Mouse (Mus musculus): Measurements from ENCODE around the gene Tmem9.

The Tmem9 gene

DNA sequence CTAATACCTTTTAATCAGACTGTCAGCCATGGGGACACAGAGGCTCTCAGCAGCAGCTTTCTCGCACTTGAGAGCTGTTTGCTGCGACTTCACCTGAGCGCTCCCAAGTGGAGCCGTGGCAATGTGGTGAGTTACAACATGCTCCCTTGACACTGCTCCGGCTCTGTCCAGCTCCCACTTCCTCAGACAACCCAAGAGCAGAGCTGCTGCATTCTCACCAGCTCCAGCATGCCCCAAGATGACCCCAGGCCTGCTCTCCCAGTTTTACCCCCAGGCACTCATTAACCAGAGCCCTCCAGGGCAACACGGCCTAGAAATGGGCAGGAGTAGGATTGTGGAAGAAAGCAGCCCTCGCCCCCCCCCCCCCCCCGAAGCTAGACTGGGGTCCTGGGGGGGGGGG is 23.7 kb downstream of the Tmem9 start:
- no peak for DNase-seq (ENCODE audit: low spot score)

DNA sequence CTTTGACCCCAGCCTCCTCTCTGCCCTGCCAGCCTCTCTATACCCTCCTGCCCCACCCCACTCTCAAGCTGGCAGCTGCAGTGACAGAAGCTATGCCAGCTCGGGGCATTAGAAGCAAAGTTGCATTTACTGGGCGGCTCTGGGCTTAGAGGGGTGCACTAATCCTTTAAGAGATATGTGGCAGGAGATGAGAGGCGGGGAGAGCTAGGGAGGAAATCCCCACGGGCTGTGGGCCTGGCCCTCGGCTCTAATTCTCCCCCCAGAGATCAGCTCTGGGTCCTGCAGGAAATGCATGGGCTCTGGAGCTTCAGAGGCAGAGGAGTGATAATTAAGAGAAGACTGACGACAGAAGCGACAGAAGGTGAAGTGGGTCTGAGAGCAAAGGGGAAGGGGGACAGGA is 25.0 kb downstream of the Tmem9 start:
- no peak for DNase-seq (ENCODE audit: low spot score)

DNA sequence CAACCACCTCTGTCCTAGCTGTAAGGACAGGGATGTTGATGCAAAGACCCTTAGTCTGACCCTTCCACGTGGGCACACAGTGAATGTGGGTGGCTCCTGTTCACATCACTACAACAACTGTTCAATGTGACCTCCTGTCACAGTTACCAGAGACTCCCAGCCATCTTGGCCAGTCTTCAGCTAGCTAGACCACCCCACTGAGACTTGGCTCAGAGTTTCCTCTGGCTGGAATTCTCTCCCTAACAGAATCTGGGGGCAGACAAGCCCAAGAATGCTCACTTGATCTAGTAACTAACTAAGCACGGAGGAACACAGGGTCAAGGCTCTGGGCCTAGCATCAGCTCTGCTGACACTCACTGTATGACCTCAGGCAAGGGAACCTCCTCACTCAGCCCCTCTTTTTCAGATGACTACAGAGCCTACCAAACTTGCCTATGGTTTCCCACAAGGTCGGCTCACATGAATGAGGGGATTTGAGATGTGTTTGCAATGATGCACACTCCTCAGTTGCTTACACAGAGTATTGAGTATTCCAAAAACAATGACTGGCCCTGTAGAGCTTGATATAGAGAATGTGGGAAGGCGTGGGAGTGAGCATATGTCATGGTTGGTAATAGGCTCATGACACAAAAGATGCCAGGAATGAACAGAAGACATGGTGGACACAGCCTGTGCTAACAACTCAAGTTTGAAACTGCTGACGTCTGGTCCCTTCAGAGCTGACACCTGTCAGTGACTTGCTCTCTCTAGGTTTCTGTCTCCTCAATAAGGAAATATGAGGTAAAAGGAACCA is 31.0 kb downstream of the Tmem9 start:
- no peak for DNase-seq (ENCODE audit: low spot score)

DNA sequence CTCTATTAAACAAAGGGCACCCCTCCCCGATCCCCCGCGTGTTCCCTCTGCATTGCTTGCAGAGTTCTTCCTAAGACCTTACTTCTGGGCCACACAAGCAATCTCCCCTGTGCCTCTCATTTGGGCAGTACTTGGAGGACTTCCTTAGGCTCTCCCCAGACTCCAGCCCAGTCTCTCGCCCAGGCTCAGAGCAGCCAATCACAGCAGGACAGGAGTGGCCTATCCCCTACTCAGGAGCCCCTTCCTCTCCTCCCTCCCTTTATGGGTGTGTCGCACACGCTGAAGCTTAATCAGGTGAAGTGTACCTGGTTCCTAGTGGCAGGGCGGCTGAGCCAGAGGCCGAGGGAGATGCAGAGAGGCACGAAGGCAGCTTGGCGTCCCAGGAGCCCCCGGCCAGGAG is 32.5 kb downstream of the Tmem9 start:
- no peak for DNase-seq (ENCODE audit: low spot score)

- no peak for DNase-seq (ENCODE audit: low spot score)
These were observed 32.9 kb downstream of the Tmem9 start for GRCm38 (mm10) chr1:136040874-136041273.

DNA sequence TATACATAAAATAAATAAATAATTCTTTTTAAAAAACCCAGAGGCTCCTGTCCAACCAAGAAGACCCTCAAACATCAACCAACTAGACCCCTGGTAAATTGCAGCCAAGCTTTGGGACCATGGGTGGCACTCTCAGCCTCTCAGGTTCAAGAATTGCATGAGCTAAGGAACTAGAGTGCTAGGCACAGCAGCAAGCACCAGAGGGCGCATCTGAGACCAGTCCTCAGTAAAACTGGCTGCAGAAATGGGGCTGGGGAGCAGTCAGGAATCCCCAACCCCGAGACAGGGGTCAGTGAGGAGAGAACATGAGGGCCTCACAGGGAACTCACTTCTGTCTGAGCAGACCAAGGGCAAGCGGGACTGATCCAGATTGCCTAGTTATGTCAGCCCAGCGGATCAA is 37.8 kb downstream of the Tmem9 start:
- peak; percentile 35 for DNase-seq (ENCODE audit: low spot score)

DNA sequence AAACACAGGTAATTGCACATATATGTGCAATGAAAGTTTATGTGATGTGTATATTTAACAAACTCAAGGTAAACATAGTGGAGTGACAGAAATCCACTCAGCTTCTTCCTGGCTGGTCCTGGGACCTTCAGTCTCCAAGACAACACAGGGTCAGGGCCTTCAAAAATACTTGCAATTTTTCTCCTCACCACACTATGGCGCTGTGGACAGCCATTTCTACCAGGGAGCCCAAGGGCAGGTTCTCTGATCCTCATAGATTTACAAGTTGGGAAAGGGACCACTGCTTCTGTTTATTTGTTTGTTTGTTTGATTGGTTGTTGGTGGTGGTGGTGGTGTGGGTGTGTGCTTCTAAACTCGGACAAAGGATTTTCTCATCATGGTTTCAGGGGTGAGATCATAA is 39.5 kb downstream of the Tmem9 start:
- peak; percentile 26 for DNase-seq (ENCODE audit: low spot score)

- DNase-seq (ENCODE audit: low spot score): no peak
These were observed 39.9 kb downstream of the Tmem9 start for GRCm38 (mm10) chr1:136047894-136048293.

DNA sequence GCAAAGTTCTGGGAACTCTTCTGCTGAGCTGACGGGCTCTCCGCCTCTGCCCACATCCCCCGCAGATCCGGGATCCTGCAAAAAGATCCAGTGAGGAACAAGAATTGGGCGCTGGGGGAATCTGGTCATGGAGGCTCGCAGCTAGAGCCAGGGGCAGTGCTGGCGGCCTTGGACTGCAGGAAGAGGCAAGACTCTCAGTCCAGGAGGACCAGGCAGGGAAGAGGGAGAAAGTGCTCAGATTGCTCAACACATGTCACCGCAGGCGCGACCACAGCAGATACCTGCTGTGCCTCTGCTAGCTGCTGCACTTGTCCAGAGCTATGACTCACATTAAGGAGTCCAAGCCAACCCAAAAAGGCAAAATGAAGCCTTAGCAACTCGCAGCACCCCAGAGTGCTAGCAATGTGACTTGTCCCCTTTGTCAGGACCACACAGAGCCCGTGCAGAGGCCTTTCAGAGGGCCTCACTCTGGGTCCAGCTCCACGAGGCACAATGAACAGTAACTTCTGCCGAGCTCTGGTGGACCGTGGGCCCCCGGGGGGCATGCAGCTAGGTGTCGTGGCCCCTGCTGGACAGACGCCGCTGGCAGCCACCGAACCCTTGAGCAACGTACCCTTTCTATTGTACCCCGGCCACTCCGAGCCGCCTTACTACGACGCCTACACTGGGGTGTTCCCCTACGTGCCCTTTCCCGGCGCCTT is 42.5 kb downstream of the Tmem9 start, which contains the start of gene Ascl5:
Gene Ascl5 (plus strand): TSS at position 493 of the 701 bp plus-strand sequence.
- no peak for DNase-seq (ENCODE audit: low spot score)

GRCm38 (mm10) chr1:136051013-136051315 is 43.0 kb downstream of the Tmem9 start:
- DNase-seq (ENCODE audit: low spot score): no peak

GRCm38 (mm10) chr1:136051465-136051864 is 43.5 kb downstream of the Tmem9 start:
- peak; percentile 12 for DNase-seq (ENCODE audit: low spot score)

GRCm38 (mm10) chr1:136052547-136052946 is 44.6 kb downstream of the Tmem9 start, which contains the start of gene Cacna1s:
Gene Cacna1s (plus strand): TSS chr1:136052750.
- DNase-seq (ENCODE audit: low spot score): no peak

DNA sequence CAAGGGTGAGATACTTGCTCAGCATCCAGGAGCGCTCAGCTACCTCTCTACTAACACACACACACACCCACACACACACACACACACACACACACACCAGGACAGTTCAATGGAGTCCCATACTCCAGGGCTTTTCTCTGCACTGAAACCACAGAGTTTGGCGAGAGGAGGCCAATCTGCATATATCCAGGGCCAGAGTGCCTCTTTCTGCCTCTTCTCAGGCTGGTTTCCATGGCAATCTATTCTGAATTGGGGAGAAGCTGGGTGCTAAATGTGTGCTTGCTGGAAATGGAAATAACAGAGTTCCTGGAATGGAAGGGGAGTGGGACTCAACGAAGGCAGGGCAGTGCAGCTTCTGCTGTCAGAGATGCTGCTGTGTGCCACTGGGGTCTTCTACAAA is 47.8 kb downstream of the Tmem9 start:
- DNase-seq (ENCODE audit: low spot score): no peak

GRCm38 (mm10) chr1:136058594-136058993 is 50.6 kb downstream of the Tmem9 start:
- no peak for DNase-seq (ENCODE audit: low spot score)

DNA sequence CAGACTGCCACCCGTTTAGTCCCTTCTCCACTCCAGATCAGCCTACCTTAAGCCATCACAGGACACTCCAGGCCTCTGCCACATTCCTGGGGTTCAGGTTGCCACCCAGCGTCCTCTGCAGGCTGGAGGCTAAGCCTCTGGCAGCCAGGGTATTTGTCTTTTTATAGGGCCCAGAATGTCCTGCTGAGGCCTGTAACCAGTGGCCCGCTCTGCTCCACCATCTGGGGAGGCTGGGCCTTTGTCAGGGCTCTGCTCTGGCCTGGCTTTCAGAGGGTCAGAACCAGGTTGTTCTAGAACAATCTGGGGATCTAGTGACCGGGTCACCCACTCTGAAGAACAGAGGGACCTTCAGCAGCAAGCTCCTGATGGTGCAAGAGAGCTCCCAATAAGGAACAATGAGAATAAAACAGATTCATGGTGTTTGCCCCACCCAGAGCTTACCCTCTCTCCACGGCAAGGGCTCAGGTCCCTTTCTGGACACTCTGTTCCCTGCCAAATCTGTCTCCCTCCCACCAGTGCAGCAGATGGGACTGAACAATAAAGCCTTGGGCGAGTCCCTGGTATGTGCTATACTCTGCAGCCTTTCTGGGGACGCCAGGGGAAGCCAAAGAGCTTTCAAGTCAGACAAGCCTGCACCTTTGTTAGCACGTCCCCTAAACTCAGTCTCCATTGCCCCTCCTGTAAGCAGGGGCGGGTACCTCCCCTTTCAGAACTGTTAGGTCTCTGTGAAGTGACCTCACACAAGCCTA is 53.3 kb downstream of the Tmem9 start:
- no peak for DNase-seq (ENCODE audit: low spot score)

DNA sequence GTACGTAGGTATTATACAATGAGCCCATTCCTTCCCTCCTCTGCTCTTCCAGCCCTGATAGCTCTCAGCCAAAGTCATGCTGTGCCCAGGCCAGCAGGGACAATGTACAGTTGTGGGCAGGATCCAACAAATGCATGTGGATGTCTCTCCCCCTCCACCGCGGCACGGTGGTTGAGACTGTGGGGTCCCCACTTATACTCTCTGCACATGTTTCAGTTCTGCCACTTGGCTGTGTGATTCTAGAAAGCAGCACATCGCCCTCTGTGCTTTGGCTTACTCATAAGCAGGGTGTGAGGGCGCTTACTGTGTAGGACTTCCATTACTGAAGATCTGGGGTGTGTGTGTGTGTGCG is 53.8 kb downstream of the Tmem9 start:
- DNase-seq (ENCODE audit: low spot score): no peak

DNA sequence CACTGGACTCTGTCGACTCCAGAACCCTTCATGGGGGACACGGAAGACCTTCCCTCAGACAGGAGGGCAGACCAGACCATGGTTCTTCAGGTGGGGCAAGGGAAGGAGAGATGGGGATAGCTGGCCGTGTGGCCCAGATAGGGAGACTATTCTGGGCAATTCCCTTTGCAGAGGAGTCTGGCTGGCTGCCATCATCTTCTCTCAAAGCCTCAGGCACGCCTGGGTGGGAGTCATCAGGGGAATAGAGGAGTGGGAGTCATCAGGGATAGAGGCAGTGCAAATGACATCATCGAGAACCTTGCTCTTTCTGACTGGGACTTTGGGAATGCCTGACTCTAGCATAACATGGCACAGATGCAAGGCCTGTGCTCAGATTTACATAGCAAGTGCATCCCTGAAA is 56.0 kb downstream of the Tmem9 start:
- DNase-seq (ENCODE audit: low spot score): no peak

GRCm38 (mm10) chr1:136066621-136067020 is 58.7 kb downstream of the Tmem9 start:
- DNase-seq (ENCODE audit: low spot score): no peak

GRCm38 (mm10) chr1:136067579-136067978 is 59.6 kb downstream of the Tmem9 start:
- no peak for DNase-seq (ENCODE audit: low spot score)

- peak; percentile 14 for DNase-seq (ENCODE audit: low spot score)
These were observed 68.1 kb downstream of the Tmem9 start for GRCm38 (mm10) chr1:136076086-136076485.

DNA sequence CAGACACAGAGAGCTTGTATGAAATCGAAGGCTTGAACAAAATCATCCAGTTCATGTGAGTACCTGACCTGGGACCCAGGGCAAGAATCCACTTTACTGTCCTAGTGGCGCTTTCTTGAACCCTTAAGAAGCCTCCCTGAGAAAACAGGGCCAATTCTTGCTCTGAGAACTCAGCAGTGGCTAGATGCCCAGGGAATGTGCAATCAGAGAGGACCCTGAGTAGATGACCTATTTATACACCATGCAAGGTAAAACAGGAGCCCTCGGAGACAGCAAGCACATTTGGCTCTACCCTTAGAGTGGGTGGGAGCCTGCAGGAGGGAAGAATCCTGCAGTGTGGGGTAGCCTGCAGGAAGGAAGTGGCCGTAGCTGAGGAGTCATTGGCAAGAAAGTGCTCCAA is 69.7 kb downstream of the Tmem9 start:
- no peak for DNase-seq (ENCODE audit: low spot score)

DNA sequence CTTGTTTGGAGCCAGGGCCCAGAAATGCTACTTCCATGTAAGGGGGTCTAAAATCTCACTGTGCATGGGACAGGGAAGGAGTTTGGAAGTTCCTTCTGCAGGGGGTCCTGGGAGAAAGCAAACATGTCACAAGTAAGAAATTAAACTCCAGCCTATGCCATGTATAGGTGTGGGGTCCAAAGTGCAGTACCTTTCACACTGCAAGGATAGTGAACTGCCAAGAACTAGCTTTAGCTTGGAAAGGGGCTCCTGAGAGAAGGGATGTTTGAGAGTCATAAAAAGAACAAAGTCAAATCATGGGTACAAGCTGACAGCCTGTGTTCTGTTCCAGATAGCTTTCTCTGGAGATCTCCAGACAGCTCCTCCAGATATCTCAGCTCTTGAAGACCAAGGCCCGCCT is 73.2 kb downstream of the Tmem9 start:
- no peak for DNase-seq (ENCODE audit: low spot score)
